Mouse (Mus musculus) embryo, embryonic 9.5 days (tissue): Measurements from ENCODE around the gene Otop2.

Source experiments
- DNase-seq: peaks from one replicate; pipeline ENCODE4 v3.0.0-alpha.2; 2017; ENCODE audit errors: extremely low spot score

Gene Otop2

GRCm38 (mm10) chr11:115306863-115307262, at the start of gene Otop2:
Gene Otop2 (plus strand): TSS chr11:115307163.
- DNase-seq = no peak

GRCm38 (mm10) chr11:115257775-115258510, 49.0 kb upstream of the Otop2 start:
- peak; percentile 69 for DNase-seq

GRCm38 (mm10) chr11:115259134-115259533, 47.8 kb upstream of the Otop2 start:
- DNase-seq = no peak

- no peak for DNase-seq
Measured at GRCm38 (mm10) chr11:115262954-115263353, 44.0 kb upstream of the Otop2 start.

DNA sequence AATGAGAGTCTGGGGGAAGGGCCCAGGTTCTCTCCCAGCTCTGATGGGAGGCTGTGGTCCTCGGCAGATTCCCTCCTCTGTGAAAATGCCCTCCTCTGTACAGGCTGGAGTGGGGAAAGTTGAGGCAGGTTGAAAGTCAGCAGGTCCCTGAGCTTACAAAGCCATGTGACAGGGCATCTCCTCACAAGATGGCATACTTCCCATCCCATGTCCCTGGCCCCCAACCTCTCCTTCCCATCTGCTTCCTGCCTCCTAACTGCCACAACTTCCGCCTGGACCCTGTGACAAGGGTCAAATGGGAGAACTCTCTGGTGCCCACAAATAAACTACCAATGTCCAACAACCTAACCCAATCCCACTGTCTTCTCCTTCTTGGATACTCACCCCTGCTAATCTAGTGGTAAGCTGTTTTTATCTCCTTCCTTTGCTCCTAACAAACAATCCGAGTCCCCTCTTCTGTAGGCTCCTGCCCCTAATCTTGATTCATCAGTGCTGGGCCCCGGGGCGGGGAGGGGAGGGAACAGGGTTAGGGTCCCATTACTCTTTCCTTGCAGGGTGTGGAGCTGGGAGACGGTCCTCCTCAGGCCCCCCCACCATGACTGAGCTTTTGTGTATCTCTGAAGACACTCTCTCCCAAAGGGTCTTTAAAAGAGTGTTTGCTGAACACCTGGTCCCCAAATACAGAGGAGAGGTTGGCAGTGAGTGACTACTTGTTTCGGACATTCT, 42.7 kb upstream of the Otop2 start:
- DNase-seq = no peak

- DNase-seq = peak; percentile 55
Measured at GRCm38 (mm10) chr11:115264862-115265668, 41.9 kb upstream of the Otop2 start.

GRCm38 (mm10) chr11:115265771-115266399, 41.1 kb upstream of the Otop2 start:
- DNase-seq = no peak

DNA sequence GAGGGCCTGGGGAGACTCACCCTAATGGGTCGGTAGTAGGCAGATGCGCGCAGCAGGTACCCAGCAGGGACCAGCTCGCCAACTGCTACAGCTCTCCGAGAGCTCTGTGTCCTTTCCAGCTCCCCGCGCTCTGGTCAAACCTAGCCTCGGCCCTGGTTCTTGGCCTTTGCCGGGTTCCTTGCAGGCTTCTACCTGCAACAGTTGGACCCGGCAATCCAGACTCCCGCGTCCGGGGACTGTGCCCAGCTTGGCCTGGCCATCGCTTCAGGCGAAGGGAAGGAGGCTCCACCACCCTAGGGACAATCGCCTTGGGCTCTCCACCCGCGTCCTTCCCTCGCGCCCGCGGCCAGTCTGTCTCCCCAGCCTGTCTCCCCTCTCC, 40.6 kb upstream of the Otop2 start:
- no peak for DNase-seq

DNA sequence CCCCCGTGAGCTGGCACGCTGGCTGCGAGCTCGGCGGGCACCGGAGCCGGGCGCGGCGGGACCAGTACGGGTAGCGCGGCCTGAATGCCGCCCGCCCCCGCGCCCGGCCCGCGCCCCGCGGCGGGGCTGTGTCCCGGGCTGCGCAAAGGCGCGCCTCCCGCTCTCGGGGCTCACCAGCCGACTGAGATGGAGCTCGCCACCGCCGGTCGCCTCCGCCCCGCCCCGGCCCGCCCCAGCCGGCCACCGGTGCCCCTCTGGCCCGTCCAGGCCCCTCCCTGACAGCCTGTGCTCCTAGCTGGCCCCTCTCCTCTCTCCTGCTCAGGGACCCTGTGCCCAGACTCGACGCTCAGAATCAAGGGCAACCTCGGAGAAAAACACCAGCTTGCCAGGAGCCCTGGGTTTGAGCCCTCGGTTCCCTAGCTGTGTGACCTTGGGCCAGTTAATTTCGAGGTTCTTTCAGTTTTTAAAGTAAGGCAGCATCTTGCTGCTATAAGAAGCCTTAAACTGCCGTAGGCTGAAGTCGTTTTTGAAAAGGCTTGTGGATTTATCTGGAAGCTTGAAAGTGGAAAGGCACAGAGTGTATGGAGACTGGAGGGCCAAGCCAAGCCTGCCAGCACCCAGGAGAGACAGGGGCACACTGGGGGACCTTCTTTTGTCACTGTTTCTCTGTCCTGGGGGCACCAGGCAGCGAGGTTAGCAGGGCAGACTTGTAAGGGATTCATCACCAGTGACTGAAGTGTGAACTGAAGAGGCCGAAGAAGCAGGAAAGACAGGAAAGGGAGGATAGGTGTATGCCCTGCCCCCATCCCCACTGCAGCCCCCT, 39.7 kb upstream of the Otop2 start, which contains the start of gene Grin2c:
Grin2c (minus strand) TSS at position 183 of the 823 bp plus-strand sequence.
- no peak for DNase-seq

GRCm38 (mm10) chr11:115267958-115268357, 39.0 kb upstream of the Otop2 start:
- DNase-seq = no peak

- DNase-seq = no peak
Measured at GRCm38 (mm10) chr11:115269330-115270066, 37.5 kb upstream of the Otop2 start.

- peak; percentile 82 for DNase-seq
Measured at GRCm38 (mm10) chr11:115270148-115270861, 36.7 kb upstream of the Otop2 start.

- DNase-seq = no peak
Measured at GRCm38 (mm10) chr11:115271052-115271451, 35.9 kb upstream of the Otop2 start.

DNA sequence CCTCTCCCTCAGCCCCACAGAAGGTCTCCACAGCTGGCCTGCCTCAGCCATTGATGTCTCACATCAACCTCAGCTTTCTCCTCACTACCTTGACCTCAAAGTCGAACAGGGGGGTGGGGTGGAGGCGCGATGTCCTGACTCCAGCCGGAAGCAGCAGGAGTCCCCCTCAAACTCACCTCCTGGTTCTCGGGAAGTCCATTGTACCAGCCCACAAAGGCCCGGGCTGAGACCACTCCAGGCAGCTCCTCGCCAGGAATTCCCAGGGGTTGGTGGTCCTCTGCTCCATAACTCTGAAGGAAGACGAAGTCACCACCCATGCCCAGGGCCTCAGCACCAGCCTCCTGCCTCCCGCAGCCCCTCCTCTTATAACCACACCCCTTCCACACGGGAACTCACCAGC, 35.5 kb upstream of the Otop2 start:
- DNase-seq = no peak

GRCm38 (mm10) chr11:115272894-115273498, 34.0 kb upstream of the Otop2 start:
- DNase-seq = no peak

DNA sequence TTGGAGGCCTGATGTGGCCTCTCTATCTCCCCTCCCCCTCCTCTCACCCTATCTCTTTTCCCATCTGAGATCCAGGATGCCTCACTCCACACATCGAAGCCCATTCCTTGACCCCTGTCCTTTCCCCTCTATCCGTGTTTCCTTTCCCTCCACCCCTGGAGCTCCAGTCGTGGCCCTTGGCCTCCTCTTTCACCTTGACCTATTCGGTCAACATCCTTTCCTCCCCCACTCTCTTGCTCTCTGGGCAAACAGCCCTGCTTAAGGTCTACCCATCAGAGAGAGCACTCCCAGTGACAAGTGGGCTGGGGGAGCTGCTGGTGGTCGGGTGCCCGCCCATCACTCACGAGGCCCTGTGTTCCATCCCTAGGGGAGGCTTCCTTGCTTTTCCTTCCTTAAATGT, 33.2 kb upstream of the Otop2 start:
- DNase-seq = no peak

- DNase-seq = no peak
Measured at GRCm38 (mm10) chr11:115274178-115274577, 32.8 kb upstream of the Otop2 start.

DNA sequence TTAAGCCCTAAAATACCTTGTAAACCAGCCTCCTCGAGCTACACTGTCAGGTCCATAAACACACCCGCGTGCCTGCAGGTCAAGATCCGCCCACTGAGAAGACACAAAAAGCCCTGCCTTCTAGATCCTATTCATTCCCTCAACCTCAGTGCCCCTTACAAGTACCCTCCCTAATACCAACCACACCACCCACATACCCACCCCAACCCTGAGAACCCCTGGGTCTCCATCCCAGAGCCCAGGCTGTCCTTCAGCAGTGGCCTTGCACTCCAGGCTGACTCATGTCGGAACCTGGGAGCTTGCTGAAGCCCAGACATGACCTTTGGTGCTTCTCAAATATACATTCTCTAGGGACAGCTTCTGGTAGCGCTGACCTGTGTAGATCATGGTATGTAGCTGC, 32.2 kb upstream of the Otop2 start:
- DNase-seq = no peak

DNA sequence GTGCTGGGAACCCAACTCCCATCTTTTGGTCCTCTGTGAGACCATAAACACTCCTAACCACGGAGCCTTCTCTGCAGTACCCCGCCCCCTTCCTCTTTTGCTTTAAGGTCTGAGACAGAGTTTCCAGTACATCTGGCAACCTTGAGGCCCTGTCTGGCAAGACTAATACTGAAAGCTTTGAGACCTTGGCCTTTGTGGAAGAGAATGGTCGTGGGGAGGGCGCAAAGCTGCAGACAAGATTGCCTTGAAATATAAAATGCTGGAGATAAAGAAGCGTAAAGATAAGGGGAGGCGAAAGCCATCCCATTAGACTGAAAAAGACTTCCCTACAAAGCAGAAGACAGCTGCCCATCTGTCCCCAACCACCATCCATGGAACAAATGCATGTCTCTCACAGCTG, 31.5 kb upstream of the Otop2 start:
- no peak for DNase-seq
